Mouse (Mus musculus): ENCODE measurements around the gene Acsl5. TPM values are rescaled to one million over a fixed set of nuclear protein-coding genes. Genes with fewer than 3 reads are reported as not detected.

The Acsl5 gene
- polyA plus RNA-seq, 1 experiment, result 82.2 TPM

DNA sequence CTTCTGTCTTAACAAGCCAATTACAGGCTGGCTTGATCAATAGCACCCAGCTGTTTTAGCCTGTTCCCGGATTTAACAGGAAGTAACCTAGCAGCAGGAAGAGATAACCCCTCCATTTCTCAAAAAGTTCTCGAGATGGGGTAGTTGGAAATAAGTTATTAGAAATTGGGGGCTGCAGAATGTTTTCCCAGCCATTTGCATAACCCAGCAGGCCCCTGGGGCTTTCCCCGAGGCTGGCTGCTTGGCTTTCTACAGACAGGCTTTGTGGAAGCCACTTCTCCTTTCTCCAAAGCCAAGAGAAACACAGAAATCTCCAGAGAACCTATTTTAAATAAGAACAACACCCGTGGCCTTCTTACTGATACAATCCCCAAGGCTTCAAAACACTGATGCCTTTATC lies 41.4 kb downstream of the Acsl5 start:
- TF ChIP-seq POLR2A (IDR thresholded peaks at IDR 0.05; ENCODE audit: borderline replicate concordance, control insufficient read depth, low read depth, low read length), result no peak
- no peak for TF ChIP-seq CTCF (IDR thresholded peaks at IDR 0.05; ENCODE audit: control insufficient read depth, insufficient read depth, low read length)
- 25% methylated on average over 4 of the region's 4 CpGs for WGBS
- H3K27ac ChIP-seq (ENCODE audit: control insufficient read depth, insufficient read depth, low read depth, low read length, poor library complexity), result no peak overlapping the region
- H3K4me1 ChIP-seq (ENCODE audit: control insufficient read depth, insufficient read depth, low read length), result no peaks in the 10 kb centered on the region; the same call in 1 of the 2 replicates
- H3K4me3 ChIP-seq (replicated peaks; ENCODE audit: control insufficient read depth, low read depth, low read length), result no peak overlapping the region

DNA sequence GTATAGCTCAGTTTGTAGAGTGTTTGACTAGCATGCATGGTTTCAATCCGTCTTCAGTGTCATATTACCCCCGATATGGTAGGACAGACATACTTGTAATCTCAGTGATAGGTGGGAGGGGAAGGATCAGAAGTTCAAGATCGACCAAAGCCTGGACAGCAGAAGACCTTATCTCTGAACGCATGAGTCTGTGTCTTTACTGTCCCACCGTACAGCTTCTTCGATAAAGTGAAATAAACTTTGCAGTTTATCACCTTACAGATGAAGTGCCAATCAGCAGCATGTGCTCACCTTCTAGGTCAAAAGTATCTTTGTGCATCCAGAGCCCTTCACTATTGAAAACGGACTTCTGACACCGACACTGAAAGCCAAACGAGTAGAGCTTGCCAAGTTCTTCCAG lies 43.3 kb downstream of the Acsl5 start:
- 61% methylated on average over 9 of the region's 9 CpGs for WGBS
- Histone ChIP-seq H3K27ac (ENCODE audit: control insufficient read depth, insufficient read depth, low read depth, low read length, poor library complexity) (no peak overlapping the region), H3K4me1 (ENCODE audit: control insufficient read depth, insufficient read depth, low read length) (no peaks in the 10 kb centered on the region; the same call in 1 of the 2 replicates), H3K4me3 (replicated peaks; ENCODE audit: control insufficient read depth, low read depth, low read length) (no peak overlapping the region)
- TF ChIP-seq CTCF (IDR thresholded peaks at IDR 0.05; ENCODE audit: control insufficient read depth, insufficient read depth, low read length) (no peak), POLR2A (IDR thresholded peaks at IDR 0.05; ENCODE audit: borderline replicate concordance, control insufficient read depth, low read depth, low read length) (no peak)

DNA sequence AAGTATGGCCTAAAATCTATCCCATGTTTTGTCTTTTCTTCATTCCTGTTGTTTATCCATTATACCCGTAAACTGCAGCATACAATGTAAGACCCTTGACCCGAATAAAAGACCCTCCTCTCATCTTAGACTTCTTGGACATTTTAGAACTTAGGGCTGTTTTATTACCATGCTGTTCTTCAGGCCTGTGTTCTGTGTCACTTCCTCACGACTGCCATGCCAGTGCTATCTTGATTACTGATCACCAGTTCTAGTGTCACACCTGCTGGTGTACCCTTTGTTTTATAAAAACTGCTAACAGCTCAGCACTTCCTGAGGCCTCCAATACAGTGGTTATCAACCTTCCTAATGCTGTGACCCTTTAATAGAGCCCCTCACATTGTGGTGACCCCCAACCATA lies 43.8 kb downstream of the Acsl5 start:
- 67% methylated on average over 3 of the region's 3 CpGs for WGBS
- TF ChIP-seq CTCF (IDR thresholded peaks at IDR 0.05; ENCODE audit: control insufficient read depth, insufficient read depth, low read length), result no peak
- no peak for TF ChIP-seq POLR2A (IDR thresholded peaks at IDR 0.05; ENCODE audit: borderline replicate concordance, control insufficient read depth, low read depth, low read length)
- no peak overlapping the region for H3K4me3 ChIP-seq (replicated peaks; ENCODE audit: control insufficient read depth, low read depth, low read length)
- H3K27ac ChIP-seq (ENCODE audit: control insufficient read depth, insufficient read depth, low read depth, low read length, poor library complexity), result no peak overlapping the region
- H3K4me1 ChIP-seq (ENCODE audit: control insufficient read depth, insufficient read depth, low read length), result no peaks in the 10 kb centered on the region; the same call in 1 of the 2 replicates

DNA sequence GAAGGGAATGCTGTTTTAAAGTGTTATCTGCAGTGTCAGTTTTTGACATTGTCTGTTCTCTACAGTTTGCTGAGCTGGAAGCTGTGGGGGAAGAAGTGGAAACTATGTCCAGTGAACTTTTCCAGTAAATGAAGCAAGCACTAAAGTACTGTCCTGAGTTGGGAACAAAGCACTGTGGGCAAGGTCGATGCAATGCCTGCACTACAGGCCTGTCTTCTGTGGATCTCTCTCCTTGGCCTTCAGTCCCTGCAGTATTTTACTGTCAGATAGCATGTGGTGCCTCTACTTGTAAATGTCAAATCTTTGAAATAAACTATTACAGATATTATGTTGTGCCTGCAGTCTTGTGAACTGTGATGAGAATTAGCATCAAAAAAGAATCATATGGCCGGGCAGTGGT lies 44.6 kb downstream of the Acsl5 start:
- TF ChIP-seq POLR2A (IDR thresholded peaks at IDR 0.05; ENCODE audit: borderline replicate concordance, control insufficient read depth, low read depth, low read length) (no peak), CTCF (IDR thresholded peaks at IDR 0.05; ENCODE audit: control insufficient read depth, insufficient read depth, low read length) (no peak)
- no peak overlapping the region for H3K4me3 ChIP-seq (replicated peaks; ENCODE audit: control insufficient read depth, low read depth, low read length)
- H3K4me1 ChIP-seq (ENCODE audit: control insufficient read depth, insufficient read depth, low read length), result no peaks in the 10 kb centered on the region; the same call in 1 of the 2 replicates
- no peak overlapping the region for H3K27ac ChIP-seq (ENCODE audit: control insufficient read depth, insufficient read depth, low read depth, low read length, poor library complexity)
- WGBS, result 83% methylated on average over 2 of the region's 2 CpGs

DNA sequence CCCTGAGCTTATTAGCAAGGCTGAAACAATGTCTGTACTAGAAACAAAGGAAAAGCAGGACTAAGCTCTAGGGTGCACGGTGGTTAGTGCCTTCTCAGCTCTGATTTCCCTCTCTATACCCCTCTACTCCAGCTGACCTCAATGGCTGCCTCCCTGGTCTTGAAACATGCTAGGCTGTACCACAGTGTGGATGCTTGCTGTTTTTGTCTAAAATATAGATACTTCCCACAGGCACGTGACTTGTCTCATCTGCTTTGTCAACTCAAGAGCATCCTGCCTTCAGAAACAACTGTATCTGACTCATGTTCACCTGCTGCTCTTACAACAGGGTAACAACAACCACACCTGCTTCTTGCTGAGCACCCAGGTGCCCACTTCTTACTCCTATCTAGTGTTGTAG lies 45.8 kb downstream of the Acsl5 start:
- H3K4me3 ChIP-seq (replicated peaks; ENCODE audit: control insufficient read depth, low read depth, low read length), result no peak overlapping the region
- TF ChIP-seq POLR2A (IDR thresholded peaks at IDR 0.05; ENCODE audit: borderline replicate concordance, control insufficient read depth, low read depth, low read length) (no peak), CTCF (IDR thresholded peaks at IDR 0.05; ENCODE audit: control insufficient read depth, insufficient read depth, low read length) (no peak)
- H3K27ac ChIP-seq (ENCODE audit: control insufficient read depth, insufficient read depth, low read depth, low read length, poor library complexity), result no peak overlapping the region
- H3K4me1 ChIP-seq (ENCODE audit: control insufficient read depth, insufficient read depth, low read length), result no peaks in the 10 kb centered on the region; the same call in 1 of the 2 replicates
- WGBS, result 90% methylated on average over 2 of the region's 2 CpGs

DNA sequence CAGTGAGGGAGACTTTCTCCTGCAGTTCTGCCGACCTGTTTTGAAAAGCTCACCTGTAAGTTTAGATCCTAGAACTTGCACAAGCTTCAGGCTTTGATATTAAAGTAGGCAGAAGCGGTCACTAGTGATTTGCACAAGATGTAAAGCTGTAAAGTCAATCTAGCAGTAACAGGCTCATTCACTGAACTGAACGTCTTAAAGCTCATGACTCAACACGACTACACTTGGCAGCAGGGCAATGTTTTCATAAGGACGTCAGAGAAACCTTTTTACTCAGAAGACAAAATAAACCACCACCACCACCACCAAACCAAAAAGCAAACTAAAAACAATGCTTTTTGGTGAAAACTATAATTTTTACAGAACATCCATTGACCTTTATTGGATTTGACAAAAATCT lies 46.2 kb downstream of the Acsl5 start:
- Histone ChIP-seq H3K4me3 (replicated peaks; ENCODE audit: control insufficient read depth, low read depth, low read length) (no peak overlapping the region), H3K4me1 (ENCODE audit: control insufficient read depth, insufficient read depth, low read length) (no peaks in the 10 kb centered on the region; the same call in 1 of the 2 replicates), H3K27ac (ENCODE audit: control insufficient read depth, insufficient read depth, low read depth, low read length, poor library complexity) (no peak overlapping the region)
- no peak for TF ChIP-seq POLR2A (IDR thresholded peaks at IDR 0.05; ENCODE audit: borderline replicate concordance, control insufficient read depth, low read depth, low read length)
- no peak for TF ChIP-seq CTCF (IDR thresholded peaks at IDR 0.05; ENCODE audit: control insufficient read depth, insufficient read depth, low read length)
- WGBS, result 77% methylated on average over 5 of the region's 5 CpGs

DNA sequence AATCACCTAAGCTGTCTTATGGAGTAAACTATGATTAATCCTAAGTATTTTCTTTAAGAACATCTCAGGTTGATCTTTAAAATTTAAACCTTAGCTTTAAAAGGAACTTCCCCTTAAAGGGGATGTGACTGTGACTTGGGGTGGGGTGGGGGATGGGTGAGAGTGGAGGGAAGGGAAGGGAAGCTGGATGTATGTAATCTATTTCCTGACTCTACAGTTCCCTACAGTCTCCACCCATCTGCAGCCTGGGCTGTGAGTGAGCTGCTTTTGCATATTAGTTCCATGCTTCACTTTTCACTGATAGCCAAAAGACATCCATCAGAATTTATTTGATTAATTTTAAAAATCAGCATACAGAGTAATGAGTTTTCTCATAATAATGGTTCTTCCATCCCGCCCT lies 47.6 kb downstream of the Acsl5 start:
- Histone ChIP-seq H3K4me1 (ENCODE audit: control insufficient read depth, insufficient read depth, low read length) (no peaks in the 10 kb centered on the region; the same call in 1 of the 2 replicates), H3K27ac (ENCODE audit: control insufficient read depth, insufficient read depth, low read depth, low read length, poor library complexity) (no peak overlapping the region), H3K4me3 (replicated peaks; ENCODE audit: control insufficient read depth, low read depth, low read length) (no peak overlapping the region)
- 84% methylated on average over 1 of the region's 1 CpGs for WGBS
- TF ChIP-seq CTCF (IDR thresholded peaks at IDR 0.05; ENCODE audit: control insufficient read depth, insufficient read depth, low read length) (no peak), POLR2A (IDR thresholded peaks at IDR 0.05; ENCODE audit: borderline replicate concordance, control insufficient read depth, low read depth, low read length) (no peak)

DNA sequence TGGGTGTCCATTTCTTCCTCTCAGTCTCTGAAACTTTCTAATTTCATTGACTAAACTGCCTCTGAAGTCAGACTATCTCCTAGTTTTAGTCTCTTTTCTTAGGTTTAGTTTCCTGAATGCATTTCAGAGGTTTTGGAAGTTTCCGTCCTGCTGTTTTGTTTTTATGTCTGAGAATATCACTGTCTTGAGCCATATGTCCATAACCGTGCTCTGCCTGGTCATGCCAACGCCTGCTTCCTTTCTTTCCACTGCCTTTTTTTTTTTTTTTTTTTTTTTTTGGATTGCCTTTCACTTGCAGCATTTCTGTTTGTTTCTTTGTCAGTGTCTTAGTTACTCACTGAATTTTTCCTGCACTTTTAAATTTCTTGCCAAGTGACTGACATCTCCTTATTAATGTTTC lies 48.8 kb downstream of the Acsl5 start:
- Histone ChIP-seq H3K27ac (ENCODE audit: control insufficient read depth, insufficient read depth, low read depth, low read length, poor library complexity) (no peak overlapping the region), H3K4me1 (ENCODE audit: control insufficient read depth, insufficient read depth, low read length) (no peaks in the 10 kb centered on the region; the same call in 1 of the 2 replicates), H3K4me3 (replicated peaks; ENCODE audit: control insufficient read depth, low read depth, low read length) (no peak overlapping the region)
- 82% methylated on average over 3 of the region's 3 CpGs for WGBS
- TF ChIP-seq POLR2A (IDR thresholded peaks at IDR 0.05; ENCODE audit: borderline replicate concordance, control insufficient read depth, low read depth, low read length) (no peak), CTCF (IDR thresholded peaks at IDR 0.05; ENCODE audit: control insufficient read depth, insufficient read depth, low read length) (no peak)

DNA sequence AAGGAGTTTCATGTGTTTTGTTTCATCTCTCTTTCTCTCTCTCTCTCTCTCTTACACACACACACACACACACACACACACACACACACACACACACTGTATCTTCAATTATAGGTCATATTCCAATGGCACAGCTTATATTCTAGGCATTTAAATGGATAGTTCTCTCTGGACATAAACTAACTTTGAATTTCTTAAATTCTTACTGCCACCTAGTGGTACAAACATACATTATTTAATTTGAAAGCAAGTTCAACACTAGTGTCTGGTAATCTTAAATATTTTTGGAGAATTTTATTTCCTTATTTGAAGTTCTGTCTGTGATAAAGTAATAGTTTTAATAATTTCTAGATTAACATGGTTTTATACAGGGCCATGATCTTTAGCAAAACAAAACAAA lies 53.3 kb downstream of the Acsl5 start:
- Histone ChIP-seq H3K4me3 (replicated peaks; ENCODE audit: control insufficient read depth, low read depth, low read length) (no peak overlapping the region), H3K4me1 (ENCODE audit: control insufficient read depth, insufficient read depth, low read length) (no peaks in the 10 kb centered on the region), H3K27ac (ENCODE audit: control insufficient read depth, insufficient read depth, low read depth, low read length, poor library complexity) (no peak overlapping the region)
- TF ChIP-seq POLR2A (IDR thresholded peaks at IDR 0.05; ENCODE audit: borderline replicate concordance, control insufficient read depth, low read depth, low read length), result no peak
- TF ChIP-seq CTCF (IDR thresholded peaks at IDR 0.05; ENCODE audit: control insufficient read depth, insufficient read depth, low read length), result no peak

Data from bone marrow, adult 2 months (tissue).